Mouse (Mus musculus): ENCODE data around the gene Col27a1.

DNA sequence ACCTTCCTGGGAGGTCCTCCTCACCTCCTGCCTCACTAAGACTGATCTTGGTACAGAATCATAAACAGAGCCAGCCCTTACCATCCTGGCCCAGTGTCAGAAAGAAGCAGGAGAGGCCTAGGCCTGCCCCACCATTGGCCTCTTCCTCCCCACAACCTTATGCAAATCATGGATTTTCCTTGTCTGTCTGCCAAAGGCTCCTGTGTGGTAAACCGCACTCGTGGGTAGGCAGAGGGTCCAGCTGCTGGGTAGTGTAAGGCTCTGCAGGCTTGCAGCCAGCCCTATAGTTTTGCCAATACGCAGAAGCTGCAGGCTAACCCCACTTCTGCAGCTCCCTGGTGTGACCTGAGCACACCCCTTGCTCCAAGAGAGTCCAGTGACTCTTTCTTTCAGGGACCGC, 88.8 kb downstream of the Col27a1 start:
- TF ChIP-seq POLR2A (IDR thresholded peaks at IDR 0.05; ENCODE audit: extremely low read depth, insufficient read depth, low read length), result no peak
- no peak for TF ChIP-seq CTCF (IDR thresholded peaks at IDR 0.05; ENCODE audit: low read depth, low read length)

Data from liver, adult 2 months (tissue).